Mouse (Mus musculus) intestine, postnatal 0 days (tissue): ENCODE data around the gene Gm49345. TPM values are rescaled to one million over a fixed set of nuclear protein-coding genes. Genes with fewer than 3 reads are reported as not detected.
"Not testable (repeated sequence)": the region's sequence is repeated elsewhere in the genome, so short reads cannot be mapped to it uniquely, and the experiment has no call there.

Experiments used
- ATAC-seq: fragments of 200-750 bp; cut with Nextera tagmentation; 2 replicates; pipeline ENCODE4 v1.8.0; 2017; ENCODE audit warnings: mild to moderate bottlenecking, moderate TSS enrichment, moderate library complexity
- H3K27ac ChIP-seq: fragments of 300-500 bp; sonication (generic); 2 replicates; pipeline ENCODE4 v1.5.1; 2014; ENCODE audit warnings: mild to moderate bottlenecking, low read depth, low read length, moderate library complexity
- H3K27me3 ChIP-seq: fragments of 300-500 bp; sonication (generic); replicated peaks from 2 replicates; pipeline ENCODE4 v1.6.1; 2014; ENCODE audit warnings: low read length, mixed read lengths; ENCODE audit not compliant: control insufficient read depth, insufficient read depth
- H3K36me3 ChIP-seq: fragments of 300-500 bp; sonication (generic); 2 replicates; pipeline ENCODE4 v1.6.1; 2014; ENCODE audit warnings: mild to moderate bottlenecking, moderate library complexity; ENCODE audit not compliant: control insufficient read depth, insufficient read depth
- H3K4me1 ChIP-seq: fragments of 300-500 bp; sonication (generic); replicated peaks from 2 replicates; pipeline ENCODE4 v1.6.1; 2014; ENCODE audit warnings: antibody characterized with exemption, low read length, mixed read lengths; ENCODE audit not compliant: control insufficient read depth, insufficient read depth
- H3K4me2 ChIP-seq: fragments of 300-500 bp; sonication (generic); replicated peaks from 2 replicates; pipeline ENCODE4 v1.6.1; 2014; ENCODE audit warnings: low read depth, mild to moderate bottlenecking, moderate library complexity
- H3K4me3 ChIP-seq: fragments of 300-500 bp; sonication (generic); 2 replicates; pipeline ENCODE4 v1.5.1; 2014; ENCODE audit warnings: low read depth, low read length
- H3K9ac ChIP-seq: fragments of 300-500 bp; sonication (generic); 2 replicates; pipeline ENCODE4 v1.6.1; 2014; ENCODE audit warnings: mild to moderate bottlenecking, low read depth, low read length
- H3K9me3 ChIP-seq: fragments of 300-500 bp; sonication (generic); 2 replicates; pipeline ENCODE4 v1.6.1; 2016; ENCODE audit warnings: mixed run types; ENCODE audit not compliant: control insufficient read depth
- CTCF ChIP-seq: sonication (generic); IDR thresholded peaks from 2 replicates; pipeline ENCODE4 v1.5.1; 2016; ENCODE audit warnings: low read depth, mild to moderate bottlenecking, control low read depth, antibody characterized with exemption, moderate library complexity
- WGBS: fragments of 180-500 bp; shearing (Covaris S2); extraction: QIAGEN DNeasy Blood & Tissue Kit; methylation state at CpG from one replicate; pipeline ENCODE4 v1.1.7; 2014; 5-methylcytosine and 5-hydroxymethylcytosine counted together
- polyA plus RNA-seq: library from polyadenylated mRNA; unstranded; fragments of >200 nt; fragmentation: Nextera tagmentation; extraction: Ambion mirVana; gene quantifications from 2 replicates; pipeline ENCODE4 v1.2.1, GENCODE M21; 2015

Gm49345 gene
- polyA plus RNA-seq: not detected in 2 replicates

DNA sequence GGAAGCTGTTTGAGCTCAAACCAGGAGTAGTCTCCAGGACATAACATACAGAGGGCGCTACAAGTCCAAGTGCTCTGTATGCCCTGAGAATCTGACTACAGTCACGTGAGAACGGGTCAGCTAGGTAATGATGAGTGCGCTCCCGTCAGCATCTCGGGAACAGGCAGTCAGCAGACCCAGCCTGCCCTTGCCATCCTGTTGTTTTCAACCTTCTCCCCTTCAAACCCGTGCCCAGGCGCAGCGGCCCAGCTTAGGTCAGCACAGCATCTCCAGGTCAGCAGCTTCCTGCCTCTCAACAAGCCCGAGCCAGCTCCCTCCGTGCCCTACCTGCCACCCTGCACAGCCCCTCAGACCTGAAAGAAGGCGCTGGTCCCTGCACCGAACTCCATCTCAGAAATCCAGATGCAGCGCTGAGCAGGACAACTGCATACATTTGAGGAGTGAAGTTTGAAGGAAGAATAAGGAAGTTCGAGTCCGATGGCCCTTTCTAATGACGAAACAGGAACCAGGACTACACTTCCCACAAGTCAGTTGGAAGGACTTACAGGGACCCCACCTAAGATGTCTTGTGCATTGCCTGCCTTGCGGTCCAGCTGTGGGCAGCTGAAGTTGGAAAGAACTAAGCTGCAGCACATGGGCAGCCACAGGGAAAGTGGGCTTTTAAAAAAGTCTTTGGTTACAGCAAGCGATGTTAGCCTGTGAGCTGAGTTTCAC lies at the start of gene Gm49345, which contains the start of gene Zfp729a:
Gene Gm49345, minus strand, starts transcription at position 476 of the 714 bp plus-strand sequence.
Gene Zfp729a, minus strand, starts transcription at position 498 of the 714 bp plus-strand sequence.
- Histone ChIP-seq H3K27ac (peak within 1 kb of the TSS; percentile 93), H3K9me3 (no peaks in the 10 kb centered on the region), H3K36me3 (no peaks in the 10 kb centered on the region), H3K4me3 (peak within 1 kb of the TSS; percentile 97), H3K4me1 (no peaks in the 10 kb centered on the region), H3K4me2 (peak within 1 kb of the TSS; percentile 66), H3K9ac (peak within 1 kb of the TSS; percentile 78), H3K27me3 (no peaks in the 10 kb centered on the region)
- TF ChIP-seq CTCF: peak; percentile 83
- WGBS: 1% methylated on average over 19 of the region's 19 CpGs
- peak; percentile 99 for ATAC-seq

GRCm38 (mm10) chr13:67686971-67687370 lies 49.4 kb upstream of the Gm49345 start, which contains the start of gene Zfp738:
TSS of gene Zfp738 (minus strand) at chr13:67687071.
- no peak within 1 kb of the TSS for H3K27ac ChIP-seq
- ATAC-seq: no peak
- no peak within 1 kb of the TSS for H3K4me3 ChIP-seq
- no peaks in the 10 kb centered on the region for H3K4me1 ChIP-seq
- no peaks in the 10 kb centered on the region for H3K27me3 ChIP-seq
- H3K4me2 ChIP-seq: no peak within 1 kb of the TSS
- no peaks in the 10 kb centered on the region for H3K9me3 ChIP-seq
- WGBS: 81% methylated on average over 4 of the region's 4 CpGs
- no peak for TF ChIP-seq CTCF
- no peaks in the 10 kb centered on the region for H3K36me3 ChIP-seq
- H3K9ac ChIP-seq: no peak within 1 kb of the TSS

DNA sequence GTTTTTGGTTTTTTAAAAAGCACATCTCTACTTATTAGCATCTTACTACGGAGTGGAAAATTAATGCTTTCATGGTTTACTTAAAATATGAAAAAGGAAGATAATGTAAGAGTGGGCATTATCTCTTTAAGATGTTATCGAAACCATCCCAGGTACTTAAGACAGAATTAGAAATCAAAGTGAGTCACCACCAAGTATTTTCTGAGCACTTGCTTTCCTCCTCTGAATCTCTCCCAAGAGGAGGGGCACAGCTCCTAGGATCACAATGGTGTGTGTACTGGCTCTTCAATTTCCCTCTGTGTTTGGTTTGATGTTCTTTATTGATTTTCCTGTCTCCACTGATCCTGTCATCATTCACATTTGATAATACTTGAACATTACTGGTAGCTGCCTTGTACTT lies 46.3 kb upstream of the Gm49345 start:
- not testable (repeated sequence) for H3K27me3 ChIP-seq, H3K9ac ChIP-seq, H3K4me1 ChIP-seq, H3K36me3 ChIP-seq, H3K27ac ChIP-seq, H3K9me3 ChIP-seq
- Histone ChIP-seq H3K4me2 (peak overlapping the region; percentile 77), H3K4me3 (peak overlapping the region; percentile 76)
- ATAC-seq: peak; percentile 43
- 65% methylated on average over 2 of the region's 2 CpGs for WGBS

DNA sequence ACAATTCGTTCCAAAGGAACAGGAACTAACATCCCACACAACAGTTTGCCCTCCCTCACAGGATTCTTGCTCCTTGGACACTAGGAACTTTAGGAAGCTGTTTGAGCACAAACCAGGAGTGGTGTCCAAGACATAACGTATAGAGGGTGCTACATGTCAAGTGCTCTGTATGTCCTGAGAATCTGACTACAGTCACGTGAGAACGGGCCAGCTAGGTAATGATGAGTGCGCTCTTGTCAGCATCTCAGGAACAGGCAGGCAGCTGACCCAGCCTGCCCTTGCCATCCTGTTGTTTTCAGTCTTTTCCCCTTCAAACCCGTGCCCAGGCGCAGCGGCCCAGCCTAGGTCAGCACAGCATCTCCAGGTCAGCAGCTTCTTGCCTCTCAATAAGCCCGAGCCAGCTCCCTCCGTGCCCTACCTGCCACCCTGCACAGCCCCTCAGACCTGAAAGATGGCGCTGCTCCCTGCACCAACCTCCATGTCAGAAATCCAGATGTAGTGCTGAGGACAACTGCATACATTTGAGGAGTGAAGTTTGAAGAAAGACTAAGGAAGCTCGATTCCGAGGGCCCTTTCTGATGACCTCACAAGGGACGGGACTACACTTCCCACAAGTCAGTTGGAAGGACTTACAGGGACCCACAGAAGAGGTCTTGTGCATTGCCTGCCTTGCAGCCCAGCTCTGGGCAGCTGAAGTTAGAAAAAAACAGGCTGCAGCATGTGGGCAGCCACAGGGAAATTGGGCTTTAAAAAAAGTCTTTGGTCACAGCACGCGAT lies 45.6 kb upstream of the Gm49345 start:
- H3K4me1 ChIP-seq, H3K36me3 ChIP-seq, H3K9me3 ChIP-seq, H3K27me3 ChIP-seq: not testable (repeated sequence)
- 10% methylated on average over 16 of the region's 16 CpGs for WGBS
- Histone ChIP-seq H3K27ac (peak overlapping the region; percentile 64), H3K4me2 (peak overlapping the region; percentile 77), H3K4me3 (peak overlapping the region; percentile 76), H3K9ac (peak overlapping the region; percentile 73)
- peak; percentile 100 for ATAC-seq
- peak; percentile 21; the same call in 1 of the 2 replicates for TF ChIP-seq CTCF

DNA sequence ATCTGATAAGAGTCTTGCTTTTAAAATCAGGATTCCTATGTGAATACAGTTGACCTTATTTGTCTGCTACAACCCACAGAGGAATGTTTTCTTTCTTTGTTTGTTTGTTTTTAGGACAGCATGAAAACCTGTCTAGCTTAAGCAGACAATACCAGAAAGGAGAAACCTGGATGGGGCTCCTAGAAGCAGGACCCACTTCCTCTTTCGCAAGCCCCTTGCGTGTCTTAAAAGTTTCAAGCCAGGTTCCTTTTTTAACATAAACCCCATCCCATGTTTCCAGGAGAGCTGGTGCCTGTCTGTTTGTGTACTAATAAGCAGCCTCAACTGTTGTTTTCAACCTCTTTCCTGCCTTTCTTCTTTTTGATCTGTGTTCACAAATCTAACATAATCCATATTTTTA lies 37.3 kb upstream of the Gm49345 start:
- 93% methylated on average over 2 of the region's 2 CpGs for WGBS
- Histone ChIP-seq H3K4me3 (no peak overlapping the region), H3K4me2 (no peak overlapping the region), H3K27ac (no peak overlapping the region), H3K9ac (no peak overlapping the region), H3K4me1 (no peaks in the 10 kb centered on the region), H3K36me3 (0 out of 2 replicates have a peak, but pooled peaks cover 3% of the 10 kb centered on the region), H3K9me3 (no peaks in the 10 kb centered on the region), H3K27me3 (no peaks in the 10 kb centered on the region)
- TF ChIP-seq CTCF: no peak
- ATAC-seq: no peak

GRCm38 (mm10) chr13:67652496-67652895 lies 14.9 kb upstream of the Gm49345 start:
- Histone ChIP-seq H3K4me2 (no peak overlapping the region), H3K27me3 (no peaks in the 10 kb centered on the region), H3K9me3 (no peaks in the 10 kb centered on the region), H3K4me3 (no peak overlapping the region), H3K27ac (no peak overlapping the region), H3K36me3 (no peaks in the 10 kb centered on the region), H3K4me1 (no peaks in the 10 kb centered on the region), H3K9ac (no peak overlapping the region)
- TF ChIP-seq CTCF: no peak
- no peak for ATAC-seq
- 47% methylated on average over 3 of the region's 3 CpGs for WGBS
